Mouse (Mus musculus): ENCODE data around the gene Arl5c.

DNA sequence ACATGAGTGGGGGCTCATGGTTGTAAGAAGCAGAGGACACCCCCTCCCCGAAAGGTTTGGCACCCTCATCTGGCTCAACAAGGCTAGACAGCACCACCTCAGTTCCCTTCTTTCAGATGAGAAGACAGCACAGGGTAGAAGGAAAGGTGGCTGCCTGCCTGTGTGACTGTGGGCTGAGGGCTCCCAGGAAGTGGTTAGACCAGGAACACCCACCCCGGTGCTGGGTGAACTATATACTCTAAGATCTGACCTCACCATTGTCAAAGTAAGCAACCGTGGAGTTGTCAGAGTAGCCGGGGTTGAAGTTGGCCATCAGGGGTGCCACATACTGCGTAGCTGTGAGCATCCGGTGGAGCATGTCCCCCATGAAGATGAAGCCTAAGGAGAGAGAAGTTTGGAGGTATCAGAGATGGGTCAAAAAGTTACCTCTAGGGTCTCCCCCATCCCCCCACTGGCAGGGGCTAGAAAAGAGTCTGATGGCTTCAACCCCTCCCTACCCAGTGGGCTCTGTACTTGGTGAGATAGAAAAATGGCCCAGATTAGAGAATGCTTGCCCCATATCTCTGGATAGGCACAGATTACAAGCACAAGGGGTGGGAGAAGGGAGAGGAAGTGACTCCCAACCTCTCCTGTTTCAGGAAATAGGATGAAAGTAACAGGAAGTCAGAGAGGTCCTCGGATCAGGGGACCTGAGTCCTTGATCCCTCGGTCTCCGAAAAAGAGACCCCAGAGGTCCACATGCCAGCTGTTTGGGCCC, 40.7 kb downstream of the Arl5c start:
- TF ChIP-seq POLR2A (IDR thresholded peaks at IDR 0.05; ENCODE audit: low read depth, low read length) (no peak), CTCF (IDR thresholded peaks at IDR 0.05; ENCODE audit: extremely low read depth, insufficient read depth, insufficient read length, insufficient replicate concordance) (no peak)
